Mouse (Mus musculus): ENCODE data around the gene Nr2f1. TPM values are rescaled to one million over a fixed set of nuclear protein-coding genes. Genes with fewer than 3 reads are reported as not detected.

Gene Nr2f1
- polyA plus RNA-seq, 2 experiments, result 1.6 to 16.6 TPM

DNA sequence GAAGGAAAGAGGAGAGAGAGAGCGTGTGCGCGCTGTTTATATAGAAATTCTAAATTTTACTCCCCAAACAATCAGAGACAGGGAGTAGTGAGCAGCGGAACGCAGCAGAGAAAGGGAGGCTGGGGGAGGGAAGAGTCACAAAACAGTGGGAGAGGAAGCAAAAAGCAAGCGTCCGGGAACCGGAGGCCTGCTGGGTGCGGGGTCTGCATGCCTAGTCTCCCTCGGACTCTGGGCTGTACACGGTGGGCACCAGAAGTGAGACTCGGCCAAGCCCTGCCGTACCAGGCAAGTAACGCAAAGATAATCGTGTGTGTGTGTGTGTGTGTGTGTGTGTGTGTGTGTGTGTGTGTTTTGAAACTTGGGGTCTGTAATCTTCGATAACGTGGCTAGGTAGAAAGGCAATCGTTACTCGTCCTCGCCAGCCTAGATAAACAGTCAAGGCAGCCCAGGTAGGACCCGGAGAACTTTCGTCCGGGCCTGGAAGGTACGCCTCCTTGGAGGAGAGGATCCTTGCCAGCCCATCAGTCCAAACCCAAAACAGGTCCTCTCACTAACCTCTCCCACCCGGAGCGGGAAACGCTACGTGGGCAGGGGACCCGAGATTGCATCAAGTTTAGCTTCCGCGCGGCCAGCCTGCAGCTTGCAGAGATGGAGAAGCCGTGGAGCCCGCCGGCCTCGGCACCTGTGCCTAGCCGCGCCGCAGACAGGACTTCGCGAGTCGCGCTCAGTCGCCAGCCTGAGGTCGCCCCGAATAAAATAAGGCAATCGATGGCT is 3.2 kb upstream of the Nr2f1 start:
- WGBS, result 0% methylated on average over 46 of the region's 47 CpGs
- no peaks in the 10 kb centered on the region for H3K36me3 ChIP-seq (ENCODE audit: control insufficient read depth, insufficient read depth, low read length)
- TF ChIP-seq POLR2A (IDR thresholded peaks at IDR 0.05; ENCODE audit: borderline replicate concordance, extremely low read depth, insufficient read depth, insufficient read length), result no peak
- ATAC-seq (ENCODE audit: low FRiP score, low read depth), result no peak
- peak overlapping the region; percentile 91 for H3K4me2 ChIP-seq (replicated peaks; ENCODE audit: low read depth, low read length, severe bottlenecking)
- DNase-seq (ENCODE audit: low spot score), result no peak
- H3K4me1 ChIP-seq (ENCODE audit: control insufficient read depth, insufficient read depth, low read length), result peaks cover 9% of the 10 kb centered on the region; the same call in 1 of the 2 replicates
- peaks cover 66% of the 10 kb centered on the region for H3K27me3 ChIP-seq (ENCODE audit: control insufficient read depth, insufficient read depth, low read length)
- H3K4me3 ChIP-seq (replicated peaks; ENCODE audit: low read length), result peak overlapping the region; percentile 49
- H3K9ac ChIP-seq (ENCODE audit: low read depth, low read length, severe bottlenecking), result peak overlapping the region; percentile 51
- 0 out of 2 replicates have a peak overlapping the region, but pooled peaks have one; percentile 33 for H3K27ac ChIP-seq (replicated peaks; ENCODE audit: low read depth, low read length)
- no peaks in the 10 kb centered on the region for H3K9me3 ChIP-seq (ENCODE audit: control insufficient read depth, low read length)

GRCm38 (mm10) chr13:78201871-78202565 is 2.5 kb upstream of the Nr2f1 start:
- DNase-seq (ENCODE audit: low spot score) (no peak), ATAC-seq (ENCODE audit: low FRiP score, low read depth) (no peak)
- H3K9me3 ChIP-seq (ENCODE audit: control insufficient read depth, low read length), result no peaks in the 10 kb centered on the region
- WGBS, result 2% methylated on average over 22 of the region's 22 CpGs
- H3K4me2 ChIP-seq (replicated peaks; ENCODE audit: low read depth, low read length, severe bottlenecking), result peak overlapping the region; percentile 91
- H3K9ac ChIP-seq (ENCODE audit: low read depth, low read length, severe bottlenecking), result no peak overlapping the region
- H3K27me3 ChIP-seq (ENCODE audit: control insufficient read depth, insufficient read depth, low read length), result peaks cover 66% of the 10 kb centered on the region
- TF ChIP-seq POLR2A (IDR thresholded peaks at IDR 0.05; ENCODE audit: borderline replicate concordance, extremely low read depth, insufficient read depth, insufficient read length), result no peak
- H3K27ac ChIP-seq (replicated peaks; ENCODE audit: low read depth, low read length), result no peak overlapping the region
- H3K4me3 ChIP-seq (replicated peaks; ENCODE audit: low read length), result peak overlapping the region; percentile 49
- peaks cover 13% of the 10 kb centered on the region; the same call in 1 of the 2 replicates for H3K4me1 ChIP-seq (ENCODE audit: control insufficient read depth, insufficient read depth, low read length)
- no peaks in the 10 kb centered on the region for H3K36me3 ChIP-seq (ENCODE audit: control insufficient read depth, insufficient read depth, low read length)

DNA sequence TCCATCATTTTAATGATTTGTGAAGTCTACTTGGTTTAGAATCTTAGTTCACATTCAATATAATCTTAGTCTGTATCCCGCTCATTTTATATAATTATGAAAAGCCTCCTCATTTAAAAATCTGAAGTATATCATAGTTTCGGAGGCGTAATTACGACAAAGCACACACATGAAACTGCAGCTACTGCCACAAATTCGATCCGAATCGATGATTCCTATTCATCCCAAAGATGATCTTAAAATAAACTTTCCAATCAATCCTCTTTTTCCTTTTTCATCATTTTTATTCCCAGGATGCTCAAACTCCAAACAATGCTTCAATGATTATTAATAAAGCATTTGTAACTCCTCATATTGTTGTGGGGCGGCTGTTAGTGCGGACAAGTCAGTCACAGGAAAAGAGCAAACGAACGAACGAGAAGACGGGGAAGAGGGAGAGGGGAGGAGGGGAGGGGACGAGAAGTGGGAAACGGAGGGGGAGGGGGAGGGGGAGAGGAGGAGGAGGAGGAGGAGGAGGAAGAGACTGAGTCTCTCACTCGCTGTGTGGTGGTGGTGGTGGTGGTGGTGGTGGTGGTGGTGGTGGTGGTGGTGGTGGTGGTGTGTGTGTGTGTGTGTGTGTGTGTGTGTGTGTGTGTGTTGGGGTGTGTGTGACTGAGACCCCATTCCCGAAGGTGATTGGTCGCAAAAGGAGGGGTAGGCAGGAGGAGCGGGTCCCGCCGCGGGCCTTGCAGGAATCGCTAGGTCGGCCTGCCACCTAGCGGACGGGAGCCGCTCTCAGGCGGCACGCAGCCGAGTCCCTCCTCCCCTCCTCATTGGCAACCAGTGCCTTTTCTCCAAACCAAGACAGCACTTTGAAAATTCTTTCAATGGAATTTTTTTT is 1.7 kb upstream of the Nr2f1 start:
- WGBS, result 1% methylated on average over 27 of the region's 30 CpGs
- Histone ChIP-seq H3K4me3 (replicated peaks; ENCODE audit: low read length) (peak overlapping the region; percentile 49), H3K36me3 (ENCODE audit: control insufficient read depth, insufficient read depth, low read length) (no peaks in the 10 kb centered on the region), H3K9ac (ENCODE audit: low read depth, low read length, severe bottlenecking) (no peak overlapping the region), H3K4me1 (ENCODE audit: control insufficient read depth, insufficient read depth, low read length) (peaks cover 13% of the 10 kb centered on the region; the same call in 1 of the 2 replicates), H3K4me2 (replicated peaks; ENCODE audit: low read depth, low read length, severe bottlenecking) (peak overlapping the region; percentile 91), H3K27ac (replicated peaks; ENCODE audit: low read depth, low read length) (no peak overlapping the region), H3K9me3 (ENCODE audit: control insufficient read depth, low read length) (no peaks in the 10 kb centered on the region), H3K27me3 (ENCODE audit: control insufficient read depth, insufficient read depth, low read length) (peaks cover 65% of the 10 kb centered on the region)
- peak; percentile 92 for DNase-seq (ENCODE audit: low spot score)
- no peak for TF ChIP-seq POLR2A (IDR thresholded peaks at IDR 0.05; ENCODE audit: borderline replicate concordance, extremely low read depth, insufficient read depth, insufficient read length)
- ATAC-seq (ENCODE audit: low FRiP score, low read depth), result peak; percentile 77; the same call in 1 of the 2 replicates

DNA sequence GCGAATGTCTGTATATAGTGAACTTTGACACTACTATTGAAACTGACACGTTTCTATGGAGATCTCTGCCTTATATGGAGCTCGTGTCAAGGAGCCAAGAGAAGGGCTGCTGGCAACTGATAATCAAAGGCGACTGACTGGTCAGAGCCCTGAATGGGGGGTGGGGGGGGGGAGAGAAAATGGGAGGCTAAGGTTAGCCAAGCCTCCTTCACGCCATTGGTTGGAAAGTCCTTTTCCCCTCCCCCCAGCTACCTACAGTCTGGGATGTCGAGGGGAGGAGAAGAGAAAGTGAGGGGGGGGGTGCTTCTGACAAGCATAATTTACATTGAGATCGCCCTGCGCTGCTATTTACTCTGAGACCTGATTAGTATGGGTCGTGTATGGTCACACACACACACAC is 850 bp upstream of the Nr2f1 start:
- no peak for ATAC-seq (ENCODE audit: low FRiP score, low read depth)
- H3K27me3 ChIP-seq (ENCODE audit: control insufficient read depth, insufficient read depth, low read length), result peaks cover 66% of the 10 kb centered on the region
- H3K27ac ChIP-seq (replicated peaks; ENCODE audit: low read depth, low read length), result no peak overlapping the region

More for the DNA sequence above, 850 bp upstream of the Nr2f1 start:
- TF ChIP-seq POLR2A (IDR thresholded peaks at IDR 0.05; ENCODE audit: borderline replicate concordance, extremely low read depth, insufficient read depth, insufficient read length), result no peak
- Histone ChIP-seq H3K9ac (ENCODE audit: low read depth, low read length, severe bottlenecking) (no peak overlapping the region), H3K36me3 (ENCODE audit: control insufficient read depth, insufficient read depth, low read length) (no peaks in the 10 kb centered on the region), H3K4me2 (replicated peaks; ENCODE audit: low read depth, low read length, severe bottlenecking) (peak overlapping the region; percentile 91), H3K4me1 (ENCODE audit: control insufficient read depth, insufficient read depth, low read length) (peaks cover 13% of the 10 kb centered on the region; the same call in 1 of the 2 replicates), H3K4me3 (replicated peaks; ENCODE audit: low read length) (peak overlapping the region; percentile 21), H3K9me3 (ENCODE audit: control insufficient read depth, low read length) (no peaks in the 10 kb centered on the region)
- peak; percentile 62 for DNase-seq (ENCODE audit: low spot score)
- WGBS, result 0% methylated on average over 9 of the region's 9 CpGs
